Mouse (Mus musculus) heart, embryonic 14.5 days (tissue): ENCODE measurements at regions not wholly inside any gene's neighbourhood (a gene's known extent, or its start where the extent isn't known, plus 50 kb on each side); places are given as distances from the start of the nearest gene placed in this dataset.

Source experiments
- ATAC-seq: fragments of 200-750 bp; cut with Nextera tagmentation; 2 replicates; pipeline ENCODE4 v1.8.0; 2017; ENCODE audit warnings: low read depth, moderate TSS enrichment; ENCODE audit not compliant: insufficient number of reproducible peaks, insufficient read depth, low FRiP score
- H3K27ac ChIP-seq, 2 experiments: fragments of 200-500 bp in 1 of 2; fragments of 300-500 bp in 1 of 2; sonication (generic) in 1 of 2; replicated peaks in 1 of 2; 2 replicates each; pipeline ENCODE4 v1.5.1; 2012 to 2014; ENCODE audit warnings: low read depth in 2 of 2, low read length in 2 of 2, control low read depth in 1 of 2, mild to moderate bottlenecking in 1 of 2, mixed read lengths in 1 of 2; ENCODE audit not compliant: control insufficient read depth in 1 of 2, insufficient read depth in 1 of 2
- H3K27me3 ChIP-seq: fragments of 300-500 bp; sonication (generic); 2 replicates; pipeline ENCODE4 v1.6.1; 2014; ENCODE audit warnings: mild to moderate bottlenecking, low read length, control low read depth; ENCODE audit not compliant: control insufficient read depth, insufficient read depth
- H3K36me3 ChIP-seq: fragments of 300-500 bp; sonication (generic); 2 replicates; pipeline ENCODE4 v1.6.1; 2014; ENCODE audit warnings: mild to moderate bottlenecking, control low read depth, low read length, mixed read lengths; ENCODE audit not compliant: control insufficient read depth, insufficient read depth
- H3K4me1 ChIP-seq, 2 experiments: fragments of 200-500 bp in 1 of 2; fragments of 300-500 bp in 1 of 2; sonication (generic) in 1 of 2; 2 replicates each; pipeline ENCODE4 v1.6.1; 2012 to 2014; ENCODE audit warnings: low read length in 2 of 2, control low read depth in 1 of 2, mixed read lengths in 1 of 2; ENCODE audit not compliant: control insufficient read depth in 2 of 2, insufficient read depth in 2 of 2
- H3K4me2 ChIP-seq: fragments of 300-500 bp; sonication (generic); 2 replicates; pipeline ENCODE4 v1.6.1; 2014; ENCODE audit warnings: mild to moderate bottlenecking, low read length
- H3K4me3 ChIP-seq, 2 experiments: fragments of 200-500 bp in 1 of 2; fragments of 300-500 bp in 1 of 2; sonication (generic) in 1 of 2; 2 replicates each; pipeline ENCODE4 v1.5.1; 2012 to 2014; ENCODE audit warnings: low read length in 2 of 2, mild to moderate bottlenecking in 2 of 2, control low read depth in 1 of 2, low read depth in 1 of 2, moderate library complexity in 1 of 2; ENCODE audit not compliant: control insufficient read depth in 1 of 2, insufficient read depth in 1 of 2
- H3K9ac ChIP-seq: fragments of 300-500 bp; sonication (generic); 2 replicates; pipeline ENCODE4 v1.6.1; 2014; ENCODE audit warnings: mild to moderate bottlenecking, low read length
- H3K9me3 ChIP-seq: fragments of 300-500 bp; sonication (generic); 2 replicates; pipeline ENCODE4 v1.6.1; 2016; ENCODE audit warnings: low read length, control low read depth; ENCODE audit not compliant: control insufficient read depth
- WGBS: fragments of 180-500 bp; shearing (Covaris S2); extraction: QIAGEN DNeasy Blood & Tissue Kit; methylation state at CpG from one replicate; pipeline ENCODE4 v1.1.7; 2014; 5-methylcytosine and 5-hydroxymethylcytosine counted together

- Histone ChIP-seq H3K4me1 (no peaks in the 10 kb centered on the region), H3K4me2 (no peak overlapping the region), H3K9me3 (no peaks in the 10 kb centered on the region), H3K27me3 (no peaks in the 10 kb centered on the region), H3K4me3 (no peak overlapping the region), H3K36me3 (no peaks in the 10 kb centered on the region), H3K9ac (no peak overlapping the region), H3K27ac (no peak overlapping the region)
- ATAC-seq = no peak
- 73% methylated on average over 3 of the region's 3 CpGs for WGBS
Measured at GRCm38 (mm10) chr8:76182520-76182919, 716.7 kb upstream of the Nr3c2 start.

- Histone ChIP-seq H3K4me1 (no peaks in the 10 kb centered on the region), H3K36me3 (no peaks in the 10 kb centered on the region), H3K4me2 (no peak overlapping the region), H3K9ac (no peak overlapping the region), H3K4me3 (no peak overlapping the region), H3K27me3 (no peaks in the 10 kb centered on the region), H3K27ac (no peak overlapping the region), H3K9me3 (no peaks in the 10 kb centered on the region)
- ATAC-seq = no peak
Measured at GRCm38 (mm10) chr8:76183836-76184235, 715.4 kb upstream of the Nr3c2 start.

GRCm38 (mm10) chr8:76187293-76187692 is 711.9 kb upstream of the Nr3c2 start:
- no peak overlapping the region for H3K4me3 ChIP-seq
- no peak overlapping the region for H3K9ac ChIP-seq
- H3K36me3 ChIP-seq = no peaks in the 10 kb centered on the region
- H3K9me3 ChIP-seq = no peaks in the 10 kb centered on the region
- H3K4me2 ChIP-seq = no peak overlapping the region
- no peaks in the 10 kb centered on the region for H3K27me3 ChIP-seq
- H3K27ac ChIP-seq = no peak overlapping the region
- H3K4me1 ChIP-seq = no peaks in the 10 kb centered on the region
- 77% methylated on average over 5 of the region's 5 CpGs for WGBS
- no peak for ATAC-seq

- Histone ChIP-seq H3K9me3 (no peaks in the 10 kb centered on the region), H3K27ac (no peak overlapping the region), H3K27me3 (no peaks in the 10 kb centered on the region), H3K4me1 (no peaks in the 10 kb centered on the region), H3K4me2 (no peak overlapping the region), H3K4me3 (no peak overlapping the region), H3K9ac (no peak overlapping the region), H3K36me3 (no peaks in the 10 kb centered on the region)
- no peak for ATAC-seq
- 83% methylated on average over 4 of the region's 4 CpGs for WGBS
Measured at GRCm38 (mm10) chr8:76211891-76212290, 687.4 kb upstream of the Nr3c2 start.

- Histone ChIP-seq H3K9ac (no peak overlapping the region), H3K4me1 (no peaks in the 10 kb centered on the region), H3K27me3 (no peaks in the 10 kb centered on the region), H3K36me3 (no peaks in the 10 kb centered on the region), H3K27ac (no peak overlapping the region), H3K9me3 (no peaks in the 10 kb centered on the region), H3K4me3 (no peak overlapping the region), H3K4me2 (no peak overlapping the region)
- WGBS = 69% methylated on average over 4 of the region's 4 CpGs
- no peak for ATAC-seq
Measured at GRCm38 (mm10) chr8:76217819-76218580, 681.2 kb upstream of the Nr3c2 start.

- Histone ChIP-seq H3K36me3 (no peaks in the 10 kb centered on the region), H3K27ac (no peak overlapping the region), H3K9ac (no peak overlapping the region), H3K4me1 (no peaks in the 10 kb centered on the region), H3K4me3 (no peak overlapping the region), H3K27me3 (no peaks in the 10 kb centered on the region), H3K9me3 (no peaks in the 10 kb centered on the region), H3K4me2 (no peak overlapping the region)
- WGBS = 60% methylated on average over 1 of the region's 1 CpGs
- no peak for ATAC-seq
Measured at GRCm38 (mm10) chr8:76230847-76231246, 668.4 kb upstream of the Nr3c2 start.

- H3K4me2 ChIP-seq = no peak overlapping the region
- 81% methylated on average over 3 of the region's 3 CpGs for WGBS
- no peak overlapping the region for H3K9ac ChIP-seq
- H3K9me3 ChIP-seq = no peaks in the 10 kb centered on the region
- H3K27ac ChIP-seq = no peak overlapping the region
- no peak for ATAC-seq
- no peaks in the 10 kb centered on the region for H3K27me3 ChIP-seq
- no peak overlapping the region for H3K4me3 ChIP-seq
- no peaks in the 10 kb centered on the region for H3K4me1 ChIP-seq
- H3K36me3 ChIP-seq = no peaks in the 10 kb centered on the region
Measured at GRCm38 (mm10) chr8:76249194-76249593, 650.0 kb upstream of the Nr3c2 start.
